Mouse (Mus musculus) spleen, embryonic (tissue): ENCODE measurements around the gene Bean1.

Experiments
- CTCF ChIA-PET: fragments of 350-600 bp; sonication (Branson Sonifier 250); formaldehyde crosslinking; loops from one replicate; lab custom pipeline; 2022; lab: Charles Lee

The Bean1 gene

GRCm38 (mm10) chr8:104170118-104171049 is at the start of gene Bean1:
Bean1 (plus strand) TSS chr8:104170442.
- CTCF ChIA-PET, result no interaction called here

- CTCF ChIA-PET, result no interaction called here
These were observed 48.4 kb upstream of the Bean1 start for GRCm38 (mm10) chr8:104121640-104122416.

GRCm38 (mm10) chr8:104123080-104123657 is 47.1 kb upstream of the Bean1 start:
- CTCF ChIA-PET, result no interaction called here

GRCm38 (mm10) chr8:104124534-104124933 is 45.7 kb upstream of the Bean1 start:
- CTCF ChIA-PET, result interaction anchor here (0.5 to 0.7 kb wide), 2 partner anchors 48 to 126 kb away, joined by 3 read pairs; partner anchors contain the start of gene Cklf

- CTCF ChIA-PET, result interaction anchor here (0.6 kb wide), 1 partner anchor 213 kb away, joined by 3 read pairs; no protein-coding TSS in a partner anchor
These were observed 42.9 kb upstream of the Bean1 start for GRCm38 (mm10) chr8:104127160-104127883.

- CTCF ChIA-PET, result interaction anchor here (0.5 kb wide), 1 partner anchor 211 kb away, joined by 9 read pairs; no protein-coding TSS in a partner anchor
These were observed 39.3 kb upstream of the Bean1 start for GRCm38 (mm10) chr8:104130916-104131315.

- CTCF ChIA-PET, result no interaction called here
These were observed 38.7 kb upstream of the Bean1 start for GRCm38 (mm10) chr8:104131414-104131975.

- CTCF ChIA-PET, result no interaction called here
These were observed 35.7 kb upstream of the Bean1 start for GRCm38 (mm10) chr8:104134521-104134920.

GRCm38 (mm10) chr8:104136277-104136676 is 34.0 kb upstream of the Bean1 start:
- CTCF ChIA-PET, result no interaction called here

- CTCF ChIA-PET, result no interaction called here
These were observed 32.6 kb upstream of the Bean1 start for GRCm38 (mm10) chr8:104137636-104138035.

- CTCF ChIA-PET, result no interaction called here
These were observed 29.6 kb upstream of the Bean1 start for GRCm38 (mm10) chr8:104140611-104141010.

- CTCF ChIA-PET, result no interaction called here
These were observed 27.8 kb upstream of the Bean1 start for GRCm38 (mm10) chr8:104142415-104142814.

GRCm38 (mm10) chr8:104143379-104143778 is 26.9 kb upstream of the Bean1 start:
- CTCF ChIA-PET, result no interaction called here

- CTCF ChIA-PET, result no interaction called here
These were observed 25.6 kb upstream of the Bean1 start for GRCm38 (mm10) chr8:104144434-104145216.

- CTCF ChIA-PET, result interaction anchor here (1.0 kb wide), 1 partner anchor 79 kb away, joined by 3 read pairs; no protein-coding TSS in a partner anchor
These were observed 24.1 kb upstream of the Bean1 start for GRCm38 (mm10) chr8:104145981-104146689.

- CTCF ChIA-PET, result interaction anchor here (0.6 kb wide), 1 partner anchor 71 kb away, joined by 8 read pairs; no protein-coding TSS in a partner anchor
These were observed 23.3 kb upstream of the Bean1 start for GRCm38 (mm10) chr8:104146717-104147494.

- CTCF ChIA-PET, result interaction anchor here (0.7 kb wide), 1 partner anchor 11 kb away, joined by 3 read pairs; no protein-coding TSS in a partner anchor
These were observed 22.3 kb upstream of the Bean1 start for GRCm38 (mm10) chr8:104147947-104148346.

- CTCF ChIA-PET, result interaction anchor here (0.6 kb wide), 1 partner anchor 42 kb away, joined by 6 read pairs; no protein-coding TSS in a partner anchor
These were observed 9.5 kb upstream of the Bean1 start for GRCm38 (mm10) chr8:104160731-104161130.
